Mouse (Mus musculus) G1E (cell line): ENCODE measurements around the gene Col13a1.

Experiments used
- CTCF ChIP-seq: IDR thresholded peaks from 2 replicates; pipeline ENCODE4 v1.5.1; 2012; ENCODE audit warnings: low read depth, low read length, inconsistent platforms, mixed read lengths
- GATA2 ChIP-seq: IDR thresholded peaks from 2 replicates; pipeline ENCODE4 v1.6.1; 2012; ENCODE audit warnings: low read depth, low read length, inconsistent platforms, borderline replicate concordance
- TAL1 ChIP-seq: conservative IDR thresholded peaks from 2 replicates; pipeline ENCODE4 v1.6.1; 2012; ENCODE audit warnings: low read depth, low read length, inconsistent platforms, mixed read lengths

GRCm38 (mm10) chr10:61820050-61820449, 158.9 kb downstream of the Col13a1 start:
- no peak for TF ChIP-seq CTCF
- TF ChIP-seq GATA2 = no peak
- no peak for TF ChIP-seq TAL1
